Mouse (Mus musculus) liver, embryonic 12.5 days (tissue): Measurements from ENCODE around the gene Rasgrp2. TPM values are rescaled to one million over a fixed set of nuclear protein-coding genes. Genes with fewer than 3 reads are reported as not detected.

Source experiments
- ATAC-seq: fragments of 200-750 bp; cut with Nextera tagmentation; 2 replicates; pipeline ENCODE4 v1.8.0; 2017; ENCODE audit warnings: moderate number of reproducible peaks, mild to moderate bottlenecking, moderate library complexity
- H3K27ac ChIP-seq: fragments of 300-500 bp; sonication (generic); 2 replicates; pipeline ENCODE4 v1.5.1; 2016; ENCODE audit warnings: mild to moderate bottlenecking
- H3K27me3 ChIP-seq: fragments of 300-500 bp; sonication (generic); replicated peaks from 2 replicates; pipeline ENCODE4 v1.6.1; 2016; ENCODE audit warnings: mild to moderate bottlenecking, moderate library complexity
- H3K36me3 ChIP-seq: fragments of 300-500 bp; sonication (generic); 2 replicates; pipeline ENCODE4 v1.6.1; 2016; ENCODE audit warnings: mild to moderate bottlenecking, moderate library complexity
- H3K4me1 ChIP-seq: fragments of 300-500 bp; sonication (generic); 2 replicates; pipeline ENCODE4 v1.6.1; 2016
- H3K4me2 ChIP-seq: fragments of 300-500 bp; sonication (generic); 2 replicates; pipeline ENCODE4 v1.6.1; 2016; ENCODE audit warnings: mild to moderate bottlenecking, moderate library complexity
- H3K4me3 ChIP-seq: fragments of 300-500 bp; sonication (generic); 2 replicates; pipeline ENCODE4 v1.5.1; 2016; ENCODE audit warnings: mild to moderate bottlenecking, moderate library complexity
- H3K9ac ChIP-seq: fragments of 300-500 bp; sonication (generic); 2 replicates; pipeline ENCODE4 v1.6.1; 2016; ENCODE audit warnings: mild to moderate bottlenecking, moderate library complexity
- H3K9me3 ChIP-seq: fragments of 300-500 bp; sonication (generic); replicated peaks from 2 replicates; pipeline ENCODE4 v1.6.1; 2016; ENCODE audit warnings: mild to moderate bottlenecking, moderate library complexity
- WGBS: fragments of 180-500 bp; shearing (Covaris S2); methylation state at CpG from one replicate; pipeline ENCODE4 v1.1.7; 2016; ENCODE audit not compliant: insufficient replicate concordance; 5-methylcytosine and 5-hydroxymethylcytosine counted together
- polyA plus RNA-seq: library from polyadenylated mRNA; unstranded; fragments of >200 nt; fragmentation: Nextera tagmentation; extraction: Ambion mirVana; gene quantifications from 2 replicates; pipeline ENCODE4 v1.2.1, GENCODE M21; 2016

Gene Rasgrp2
- polyA plus RNA-seq, 1 experiment from 2014 or later: 106 TPM

DNA sequence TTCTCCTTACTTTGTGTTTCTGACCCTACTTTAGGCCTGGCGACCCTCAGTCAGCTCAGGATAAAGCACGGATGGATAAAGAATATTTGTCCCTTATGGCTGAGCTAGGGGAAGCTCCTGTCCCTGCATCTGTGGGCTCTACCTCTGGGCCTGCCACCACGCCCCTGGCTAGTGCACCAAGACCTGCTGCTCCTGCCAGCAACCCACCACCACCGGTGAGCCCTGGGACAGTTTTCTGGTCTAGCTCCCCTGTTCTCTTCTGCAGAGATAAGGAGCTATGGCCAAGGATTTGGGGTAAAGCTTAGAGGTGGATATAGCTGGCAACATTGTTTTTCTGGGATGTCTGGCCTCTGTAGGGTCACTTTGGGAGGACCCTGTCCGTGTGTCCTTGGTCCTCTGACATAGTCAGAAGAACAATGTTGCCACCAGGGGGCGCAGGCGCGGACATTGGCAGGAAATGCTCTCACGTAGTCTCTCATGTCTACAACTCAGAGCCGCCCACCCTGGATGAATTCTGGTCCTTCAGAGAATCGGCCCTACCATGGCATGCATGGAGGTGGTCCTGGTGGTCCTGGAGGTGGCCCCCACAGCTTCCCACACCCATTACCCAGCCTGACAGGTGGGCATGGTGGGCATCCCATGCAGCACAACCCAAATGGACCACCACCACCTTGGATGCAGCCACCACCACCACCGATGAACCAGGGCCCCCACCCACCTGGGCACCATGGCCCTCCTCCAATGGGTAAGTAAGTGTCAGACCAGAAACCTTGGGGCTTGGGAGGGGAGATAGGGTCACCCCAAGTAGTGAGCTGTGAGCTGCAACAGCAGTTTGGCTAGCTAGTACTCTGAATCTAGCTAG is 25.4 kb upstream of the Rasgrp2 start:
- peaks cover 6% of the 10 kb centered on the region; the same call in 1 of the 2 replicates for H3K4me1 ChIP-seq
- no peak overlapping the region for H3K9ac ChIP-seq
- no peak overlapping the region for H3K4me2 ChIP-seq
- H3K36me3 ChIP-seq: peaks cover 100% of the 10 kb centered on the region
- 58% methylated on average over 12 of the region's 12 CpGs for WGBS
- peak; percentile 40; the same call in 1 of the 2 replicates for ATAC-seq
- H3K27me3 ChIP-seq: no peaks in the 10 kb centered on the region
- H3K4me3 ChIP-seq: no peak overlapping the region
- H3K27ac ChIP-seq: no peak overlapping the region
- H3K9me3 ChIP-seq: no peaks in the 10 kb centered on the region

GRCm38 (mm10) chr19:6374571-6374970 is 24.6 kb upstream of the Rasgrp2 start:
- peaks cover 6% of the 10 kb centered on the region; the same call in 1 of the 2 replicates for H3K4me1 ChIP-seq
- ATAC-seq: no peak
- 93% methylated on average over 10 of the region's 10 CpGs for WGBS
- H3K9me3 ChIP-seq: no peaks in the 10 kb centered on the region
- H3K9ac ChIP-seq: no peak overlapping the region
- H3K4me2 ChIP-seq: no peak overlapping the region
- H3K27ac ChIP-seq: no peak overlapping the region
- no peaks in the 10 kb centered on the region for H3K27me3 ChIP-seq
- peaks cover 100% of the 10 kb centered on the region for H3K36me3 ChIP-seq
- H3K4me3 ChIP-seq: no peak overlapping the region

DNA sequence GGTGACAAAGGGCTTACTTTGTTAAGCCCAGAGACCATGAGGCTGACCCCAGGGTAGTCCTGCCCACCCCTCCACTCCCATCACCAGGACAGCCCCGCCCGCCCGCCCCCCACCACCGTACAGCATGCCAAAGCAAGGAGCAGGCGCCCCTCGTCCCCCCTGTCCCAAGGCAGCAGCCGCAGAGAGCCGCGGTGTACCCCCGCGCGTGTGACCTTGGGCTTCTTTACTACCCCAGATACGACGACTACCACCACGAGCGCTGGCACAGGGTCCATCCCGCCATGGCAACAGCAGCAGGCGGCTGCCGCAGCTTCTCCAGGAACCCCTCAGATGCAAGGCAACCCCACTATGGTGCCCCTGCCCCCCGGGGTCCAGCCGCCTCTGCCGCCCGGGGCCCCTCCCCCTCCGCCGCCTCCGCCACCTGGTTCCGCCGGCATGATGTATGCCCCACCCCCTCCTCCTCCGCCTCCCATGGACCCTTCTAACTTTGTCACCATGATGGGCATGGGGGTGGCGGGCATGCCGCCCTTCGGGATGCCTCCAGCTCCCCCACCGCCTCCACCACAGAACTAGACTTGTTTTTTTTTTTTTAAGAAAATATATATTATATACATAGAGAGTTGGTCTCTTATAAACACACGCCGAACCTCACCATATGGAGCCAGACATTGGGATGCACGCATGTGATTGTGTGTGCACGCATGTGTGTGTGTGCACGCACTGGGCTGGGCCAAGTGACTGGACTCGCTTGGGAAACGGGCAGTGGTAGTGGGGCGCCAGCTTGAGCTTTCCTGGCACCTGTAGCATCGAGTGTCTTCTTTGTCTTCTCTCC is 23.5 kb upstream of the Rasgrp2 start:
- Histone ChIP-seq H3K36me3 (peaks cover 93% of the 10 kb centered on the region), H3K4me3 (no peak overlapping the region), H3K4me2 (no peak overlapping the region), H3K27me3 (no peaks in the 10 kb centered on the region), H3K9ac (no peak overlapping the region), H3K4me1 (peaks cover 6% of the 10 kb centered on the region; the same call in 1 of the 2 replicates), H3K27ac (no peak overlapping the region), H3K9me3 (no peaks in the 10 kb centered on the region)
- no peak for ATAC-seq
- WGBS: 94% methylated on average over 38 of the region's 42 CpGs

GRCm38 (mm10) chr19:6376255-6376564 is 22.9 kb upstream of the Rasgrp2 start:
- no peak for ATAC-seq
- peaks cover 87% of the 10 kb centered on the region for H3K36me3 ChIP-seq
- 0 out of 2 replicates have a peak, but pooled peaks cover 6% of the 10 kb centered on the region for H3K4me1 ChIP-seq
- whole genome bisulfite sequencing: 79% methylated on average over 14 of the region's 14 CpGs
- H3K27me3 ChIP-seq: no peaks in the 10 kb centered on the region
- no peak overlapping the region for H3K4me2 ChIP-seq
- H3K9ac ChIP-seq: no peak overlapping the region
- H3K27ac ChIP-seq: no peak overlapping the region
- H3K4me3 ChIP-seq: no peak overlapping the region
- H3K9me3 ChIP-seq: no peaks in the 10 kb centered on the region

- H3K27ac ChIP-seq: no peak overlapping the region
- no peak for ATAC-seq
- no peak overlapping the region for H3K4me2 ChIP-seq
- no peak overlapping the region for H3K4me3 ChIP-seq
- H3K36me3 ChIP-seq: peaks cover 83% of the 10 kb centered on the region
- H3K9ac ChIP-seq: no peak overlapping the region
- no peaks in the 10 kb centered on the region for H3K9me3 ChIP-seq
- no peaks in the 10 kb centered on the region for H3K27me3 ChIP-seq
- H3K4me1 ChIP-seq: 0 out of 2 replicates have a peak, but pooled peaks cover 6% of the 10 kb centered on the region
- WGBS: 72% methylated on average over 2 of the region's 2 CpGs
Measured at GRCm38 (mm10) chr19:6376643-6377042, 22.5 kb upstream of the Rasgrp2 start.

DNA sequence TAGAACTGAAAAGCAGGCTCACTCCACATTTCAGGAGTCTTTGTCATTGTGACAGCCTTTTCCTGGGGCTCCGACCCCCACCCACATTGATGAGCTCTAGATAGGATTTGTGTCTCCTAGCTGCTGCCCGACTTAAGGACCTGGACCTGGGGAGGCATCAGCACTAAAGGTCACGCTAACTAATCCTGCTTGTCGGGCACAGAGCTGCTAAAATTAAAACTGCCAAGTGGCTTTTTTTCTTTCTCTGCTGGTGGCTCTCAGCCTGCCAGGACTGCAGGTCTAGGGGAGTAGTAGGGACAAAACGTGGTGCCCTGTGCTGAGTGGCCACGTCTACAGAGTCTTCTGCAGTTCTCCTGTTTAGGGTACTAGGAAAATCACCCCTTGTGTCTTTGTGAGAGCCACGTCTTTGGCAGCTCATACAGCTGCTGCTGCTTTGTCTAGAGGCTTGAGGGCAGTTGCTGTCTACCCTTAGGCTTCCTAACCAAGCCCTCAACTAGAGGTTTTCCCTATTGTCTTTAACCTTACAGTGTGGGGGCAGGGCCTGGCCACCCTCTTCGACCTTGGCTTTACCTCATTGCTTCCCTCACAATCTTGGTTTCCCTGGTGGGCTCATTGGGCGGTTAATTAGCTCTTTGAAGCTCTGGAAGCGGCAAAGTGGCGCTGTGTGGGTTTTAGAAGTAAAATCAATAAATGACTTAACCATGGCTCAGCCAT is 21.7 kb upstream of the Rasgrp2 start:
- Histone ChIP-seq H3K9ac (no peak overlapping the region), H3K4me3 (no peak overlapping the region)

DNA sequence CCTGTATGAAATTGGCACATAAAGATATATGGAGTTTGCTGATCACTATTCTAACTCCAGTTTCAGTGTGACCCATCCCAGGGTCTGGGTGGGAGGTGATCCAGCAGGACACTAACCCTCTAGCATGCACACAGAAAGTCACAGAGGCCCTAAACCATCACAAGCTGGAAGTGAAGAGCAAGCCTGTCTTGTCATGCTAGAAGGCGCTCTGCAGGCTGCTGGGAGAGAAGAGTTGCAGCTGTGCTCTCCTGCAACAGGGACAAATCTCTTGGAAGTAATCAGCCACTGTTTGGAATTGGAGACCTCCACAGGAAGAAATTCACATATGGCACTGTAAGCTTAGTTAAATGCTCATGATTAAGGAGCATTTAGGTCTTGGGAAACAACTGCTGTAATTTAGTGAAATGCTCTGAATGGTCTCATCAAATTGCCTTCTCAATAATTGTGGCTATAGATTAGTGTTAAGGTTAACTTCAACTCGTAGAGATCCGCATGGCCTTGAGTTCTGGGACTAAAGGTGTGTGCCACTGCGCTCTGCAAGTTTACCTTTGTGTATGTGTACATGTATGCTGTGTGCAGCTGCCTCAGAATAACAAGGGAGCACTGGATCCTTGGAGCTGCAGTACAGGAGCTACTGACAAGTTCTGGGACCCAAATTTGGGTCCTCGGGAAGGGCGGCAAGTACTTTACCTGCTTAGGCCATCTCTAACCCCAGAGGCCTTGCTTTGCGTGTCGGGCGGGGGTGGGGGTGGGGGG is 18.6 kb upstream of the Rasgrp2 start:
- no peak overlapping the region for H3K27ac ChIP-seq
- H3K27me3 ChIP-seq: no peaks in the 10 kb centered on the region
- no peak overlapping the region for H3K4me2 ChIP-seq
- H3K36me3 ChIP-seq: peaks cover 43% of the 10 kb centered on the region
- H3K9ac ChIP-seq: no peak overlapping the region
- no peak for ATAC-seq
- no peaks in the 10 kb centered on the region for H3K9me3 ChIP-seq
- H3K4me1 ChIP-seq: peaks cover 23% of the 10 kb centered on the region
- no peak overlapping the region for H3K4me3 ChIP-seq
- 85% methylated on average over 9 of the region's 9 CpGs for WGBS

More for the DNA sequence above, 21.7 kb upstream of the Rasgrp2 start:
- no peaks in the 10 kb centered on the region for H3K9me3 ChIP-seq
- no peak for ATAC-seq
- H3K4me2 ChIP-seq: no peak overlapping the region
- 0 out of 2 replicates have a peak, but pooled peaks cover under 1% of the 10 kb centered on the region for H3K4me1 ChIP-seq
- H3K27me3 ChIP-seq: no peaks in the 10 kb centered on the region
- H3K36me3 ChIP-seq: peaks cover 74% of the 10 kb centered on the region
- WGBS: 84% methylated on average over 11 of the region's 11 CpGs
- no peak overlapping the region; the same call in 1 of the 2 replicates for H3K27ac ChIP-seq

GRCm38 (mm10) chr19:6381238-6381637 is 17.9 kb upstream of the Rasgrp2 start:
- H3K36me3 ChIP-seq: peaks cover 37% of the 10 kb centered on the region
- no peak overlapping the region for H3K27ac ChIP-seq
- ATAC-seq: no peak
- no peak overlapping the region for H3K4me2 ChIP-seq
- peaks cover 24% of the 10 kb centered on the region for H3K4me1 ChIP-seq
- no peaks in the 10 kb centered on the region for H3K9me3 ChIP-seq
- H3K27me3 ChIP-seq: no peaks in the 10 kb centered on the region
- H3K9ac ChIP-seq: no peak overlapping the region
- H3K4me3 ChIP-seq: no peak overlapping the region
- 78% methylated on average over 5 of the region's 5 CpGs for WGBS

DNA sequence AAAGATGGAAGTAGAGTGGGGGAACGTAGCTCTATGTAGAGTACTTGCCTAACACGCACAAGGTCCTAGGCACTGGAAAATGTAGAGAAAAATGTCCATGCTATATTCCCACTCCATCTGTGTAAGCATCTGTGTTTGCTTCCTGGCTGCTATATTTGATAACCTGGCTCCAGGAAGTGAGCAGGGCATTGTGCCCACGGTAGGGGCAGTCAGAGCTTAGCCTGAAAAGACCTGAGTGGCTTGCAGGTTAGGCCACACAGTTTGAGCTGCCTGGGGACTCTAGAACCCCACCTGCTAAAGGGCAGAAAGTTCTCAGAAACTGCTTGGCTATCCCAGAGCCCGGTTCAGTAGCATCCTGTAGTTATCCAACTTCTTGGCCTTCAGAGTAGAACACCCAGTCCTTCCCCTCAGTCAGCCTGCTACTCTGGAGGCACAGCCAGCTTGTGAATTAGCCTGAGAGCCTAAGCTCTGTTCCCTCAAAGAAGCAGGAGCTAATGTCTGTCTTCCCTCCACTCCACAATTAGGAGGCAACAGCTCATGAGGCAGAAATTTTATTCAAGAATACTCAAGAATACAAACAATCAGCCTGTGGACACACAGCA is 16.7 kb upstream of the Rasgrp2 start:
- Histone ChIP-seq H3K27ac (no peak overlapping the region), H3K4me1 (peaks cover 24% of the 10 kb centered on the region), H3K9ac (no peak overlapping the region), H3K4me3 (no peak overlapping the region), H3K4me2 (no peak overlapping the region), H3K27me3 (no peaks in the 10 kb centered on the region), H3K9me3 (no peaks in the 10 kb centered on the region), H3K36me3 (peaks cover 25% of the 10 kb centered on the region)
- 55% methylated on average over 4 of the region's 4 CpGs for WGBS
- ATAC-seq: no peak

GRCm38 (mm10) chr19:6383470-6383869 is 15.7 kb upstream of the Rasgrp2 start:
- Histone ChIP-seq H3K36me3 (peaks cover 15% of the 10 kb centered on the region), H3K9ac (no peak overlapping the region), H3K4me1 (peaks cover 24% of the 10 kb centered on the region), H3K9me3 (no peaks in the 10 kb centered on the region), H3K27me3 (peaks cover 5% of the 10 kb centered on the region; the same call in 1 of the 2 replicates), H3K4me2 (no peak overlapping the region), H3K27ac (no peak overlapping the region), H3K4me3 (no peak overlapping the region)
- no peak for ATAC-seq
- 36% methylated on average over 5 of the region's 5 CpGs for WGBS

- no peak within 1 kb of the TSS for H3K27ac ChIP-seq
- H3K4me3 ChIP-seq: no peak within 1 kb of the TSS
Measured at GRCm38 (mm10) chr19:6384128-6384527, 15.0 kb upstream of the Rasgrp2 start, which contains the start of gene Pygm. Gene Pygm (plus strand): TSS chr19:6384399.

More at GRCm38 (mm10) chr19:6384128-6384527, 15.0 kb upstream of the Rasgrp2 start, which contains the start of gene Pygm:
- peaks cover 24% of the 10 kb centered on the region for H3K4me1 ChIP-seq
- H3K4me2 ChIP-seq: no peak within 1 kb of the TSS
- no peak for ATAC-seq
- peaks cover 11% of the 10 kb centered on the region for H3K27me3 ChIP-seq
- no peaks in the 10 kb centered on the region for H3K9me3 ChIP-seq
- H3K9ac ChIP-seq: no peak within 1 kb of the TSS
- 25% methylated on average over 7 of the region's 7 CpGs for WGBS
- H3K36me3 ChIP-seq: peaks cover 8% of the 10 kb centered on the region
